Mouse (Mus musculus) cerebellum, adult (tissue): ENCODE data around the gene Fxyd3.

Source experiments
- ATAC-seq: cut with Nextera tagmentation; 2 replicates; pipeline ENCODE4 v1.9.2; 2017; ENCODE audit warnings: mild to moderate bottlenecking, moderate library complexity, mixed read lengths; ENCODE audit not compliant: insufficient number of reproducible peaks, low FRiP score, low TSS enrichment

Gene Fxyd3

DNA sequence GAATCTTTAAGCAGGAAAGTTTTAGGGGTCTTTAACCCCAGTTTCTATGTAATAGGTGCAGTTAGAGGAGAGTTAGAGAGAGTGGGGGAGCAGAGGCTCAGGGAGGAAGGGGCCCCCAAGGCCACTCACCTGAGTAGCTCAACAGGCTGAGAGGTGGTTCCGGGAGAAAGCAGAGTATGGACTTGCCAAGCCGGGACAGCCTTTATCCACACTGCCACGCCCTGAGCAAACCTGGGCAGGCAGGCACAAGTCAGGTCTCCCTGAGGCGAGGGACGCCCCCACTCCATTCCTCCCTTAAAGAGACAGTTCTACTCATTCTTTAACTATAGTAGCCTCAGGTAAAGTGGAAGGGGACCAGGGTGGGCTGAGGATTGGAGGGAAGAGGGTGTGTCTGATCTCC is at the start of gene Fxyd3:
Gene Fxyd3 (minus strand): TSS at position 213 of the 400 bp plus-strand sequence.
- no peak for ATAC-seq

DNA sequence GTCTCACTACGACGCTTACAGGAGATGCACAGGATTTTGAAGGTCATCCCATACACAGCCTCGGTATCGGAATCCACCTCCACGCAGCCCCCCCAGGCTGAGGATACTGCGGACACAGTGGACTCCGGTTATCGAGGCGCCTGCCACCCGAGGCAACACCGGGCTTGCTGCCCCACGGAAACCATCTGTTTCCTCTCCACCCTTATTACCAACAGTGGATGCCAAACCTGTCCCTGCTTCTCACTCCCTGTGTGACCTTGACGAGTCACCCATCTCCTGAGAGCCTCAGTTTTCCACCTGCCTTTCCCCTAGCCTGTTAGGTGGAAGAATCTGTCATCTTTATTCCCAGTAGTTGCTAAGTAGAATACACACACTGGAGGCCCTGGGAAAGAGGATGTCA is 48.6 kb upstream of the Fxyd3 start:
- ATAC-seq, result peak; percentile 19; the same call in 1 of the 2 replicates

DNA sequence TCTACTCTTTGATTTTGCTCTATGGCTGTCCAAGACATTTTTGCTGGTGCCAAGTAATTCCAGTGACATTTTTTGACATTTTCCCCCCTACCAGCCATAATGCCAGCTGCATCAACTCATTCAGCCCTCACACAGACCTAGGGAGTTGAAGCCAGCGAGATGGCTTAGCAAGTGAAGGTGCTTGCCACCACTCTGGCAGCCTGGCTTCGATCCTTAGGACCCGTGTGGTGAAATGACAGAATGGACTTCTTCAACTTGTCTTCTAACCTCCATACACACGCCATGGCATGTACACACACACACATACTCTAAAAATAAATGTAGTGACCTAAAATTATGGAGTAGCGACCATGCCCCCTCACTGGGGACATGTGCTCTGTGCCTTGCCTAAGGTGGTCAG is 47.9 kb upstream of the Fxyd3 start:
- no peak for ATAC-seq

DNA sequence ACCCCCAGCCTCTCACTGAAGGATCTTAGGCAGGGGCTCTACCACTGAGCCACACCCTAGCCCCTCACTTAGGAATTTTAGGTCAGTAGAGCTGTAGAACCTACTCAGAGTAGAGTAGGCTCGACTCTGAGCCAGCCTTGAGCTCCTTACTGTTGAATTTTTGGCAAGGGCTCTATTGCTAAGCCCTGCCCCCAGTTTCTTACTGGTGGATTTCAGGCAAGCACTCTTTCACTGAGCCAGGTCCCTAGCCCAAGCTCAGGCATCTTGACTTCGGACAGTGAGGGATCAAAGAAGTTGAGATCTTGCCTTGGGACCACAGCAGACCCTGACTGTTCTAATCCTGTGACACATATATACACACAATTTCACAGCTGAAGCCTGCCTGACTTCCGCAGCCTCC is 47.2 kb upstream of the Fxyd3 start:
- no peak for ATAC-seq

DNA sequence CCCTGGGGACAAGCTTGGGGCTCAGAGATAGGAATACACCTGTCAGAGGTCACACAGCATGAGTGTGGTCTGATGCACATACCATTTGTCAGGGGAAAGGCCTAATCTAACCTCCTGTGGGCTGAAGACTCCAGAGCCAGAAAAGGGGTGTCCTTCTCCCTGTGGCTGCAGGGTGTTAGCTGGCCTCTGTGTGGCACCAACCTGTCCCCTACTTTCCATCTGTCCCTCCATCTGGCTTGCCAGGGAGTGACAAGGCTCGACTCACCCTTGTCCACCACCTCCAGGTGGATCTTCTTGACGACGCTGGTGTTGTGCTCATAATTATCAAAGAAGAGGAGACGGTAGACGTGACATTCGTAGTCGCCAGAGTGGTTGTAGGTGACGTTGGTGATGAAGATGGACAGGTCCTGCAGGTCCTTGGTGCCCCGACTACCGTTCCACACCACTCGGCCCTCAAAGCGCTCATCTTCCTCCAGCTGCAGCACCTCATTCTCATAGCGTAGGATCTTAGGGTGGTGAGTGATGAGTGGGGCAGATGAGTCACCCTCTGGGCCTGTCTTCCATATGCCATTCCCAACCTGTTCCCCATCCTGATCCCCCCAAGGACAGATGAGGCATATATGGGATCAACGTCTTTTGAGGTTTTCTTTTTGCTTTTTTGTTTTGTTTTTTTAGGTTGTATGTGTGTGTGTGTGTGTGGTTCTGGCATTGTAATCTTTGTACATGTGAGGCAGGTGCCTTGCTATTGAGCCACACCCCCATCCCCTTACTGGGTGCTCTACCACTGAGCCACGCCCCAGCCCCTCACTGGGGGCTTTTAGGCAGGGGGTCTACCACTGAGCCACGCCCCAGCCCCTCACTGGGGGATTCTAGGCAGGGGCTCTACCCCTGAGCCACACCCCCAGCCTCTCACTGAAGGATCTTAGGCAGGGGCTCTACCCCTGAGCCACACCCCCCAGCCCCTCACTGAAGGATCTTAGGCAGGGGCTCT is 46.4 kb upstream of the Fxyd3 start:
- ATAC-seq, result peak; percentile 50; the same call in 1 of the 2 replicates

DNA sequence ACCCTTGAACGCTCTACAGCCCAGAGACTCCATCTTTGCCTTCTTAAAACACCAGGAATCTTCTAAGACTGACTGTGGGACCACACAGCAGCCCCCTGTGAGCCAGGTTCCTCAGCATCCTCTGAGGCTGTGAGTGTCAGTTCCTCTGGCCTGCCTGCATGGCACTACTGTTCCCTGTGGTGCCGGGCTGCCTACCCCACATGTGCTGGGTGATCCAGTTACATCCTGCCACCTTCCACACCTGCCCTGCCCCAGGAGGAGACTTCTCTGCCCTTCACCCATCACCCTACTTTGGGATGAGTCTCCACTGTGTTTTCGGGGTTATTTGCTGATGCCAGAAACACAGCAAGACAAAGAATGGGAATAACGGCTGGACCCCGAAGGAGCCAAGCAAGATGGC is 43.1 kb upstream of the Fxyd3 start:
- no peak for ATAC-seq

DNA sequence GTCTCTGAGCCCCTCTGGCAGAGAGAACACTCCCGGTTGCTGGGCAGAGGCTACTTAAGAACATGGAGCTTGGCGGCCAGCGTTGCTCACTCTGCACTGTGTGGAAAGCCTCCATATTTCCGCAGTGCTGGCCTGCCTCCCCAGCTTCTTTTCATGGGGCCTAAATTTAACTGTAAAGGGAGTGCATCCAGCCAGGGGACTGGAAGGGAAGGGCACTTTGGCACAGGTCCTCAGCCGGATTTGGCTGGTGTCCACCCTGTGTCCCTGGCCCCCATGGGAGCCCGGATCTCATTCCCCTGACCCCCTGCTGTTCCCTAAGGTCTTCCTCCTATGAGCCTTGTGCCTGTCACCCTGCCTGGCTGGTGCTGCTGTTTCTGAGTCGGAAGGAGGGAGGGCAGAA is 42.0 kb upstream of the Fxyd3 start:
- ATAC-seq, result no peak

DNA sequence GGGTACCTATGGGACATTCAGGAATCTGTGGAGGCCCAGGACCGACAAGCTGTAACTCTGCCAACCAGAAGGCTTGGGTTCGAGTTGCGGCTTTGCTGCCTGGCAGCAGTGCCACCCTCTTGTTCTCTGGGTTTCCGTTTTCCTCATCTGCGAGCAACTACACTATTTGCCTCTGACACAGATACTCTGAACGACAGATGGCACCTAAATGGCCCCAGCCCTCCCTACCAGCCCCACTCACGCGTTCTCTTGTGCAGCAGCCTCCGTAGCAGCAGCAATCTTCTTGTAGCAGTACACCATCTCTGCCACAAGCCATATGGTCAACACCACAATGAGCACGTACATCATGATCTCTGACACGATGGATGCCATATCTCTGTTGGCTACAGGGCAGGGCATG is 41.0 kb upstream of the Fxyd3 start:
- no peak for ATAC-seq

DNA sequence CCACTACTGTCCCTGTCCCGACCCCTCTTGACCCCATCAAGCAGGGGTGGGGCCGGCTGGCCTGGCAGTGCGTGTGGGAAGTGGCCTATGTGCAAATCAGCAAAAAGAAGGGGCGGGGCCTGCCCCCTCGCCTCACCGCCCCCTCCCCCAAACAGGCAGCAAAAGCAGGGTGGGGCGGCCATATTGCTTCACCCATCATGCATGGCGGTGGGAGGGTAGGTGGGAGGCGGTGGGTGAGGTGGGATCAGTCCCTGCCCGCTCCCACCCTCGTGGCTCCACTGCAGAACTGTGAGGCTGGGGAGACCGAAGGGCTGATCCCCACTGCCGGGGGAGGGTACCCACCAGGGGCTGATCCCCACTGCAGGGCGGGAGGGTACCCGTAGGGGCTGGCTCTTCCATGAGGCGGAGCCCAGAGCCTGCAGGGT is 40.2 kb upstream of the Fxyd3 start:
- ATAC-seq, result no peak

DNA sequence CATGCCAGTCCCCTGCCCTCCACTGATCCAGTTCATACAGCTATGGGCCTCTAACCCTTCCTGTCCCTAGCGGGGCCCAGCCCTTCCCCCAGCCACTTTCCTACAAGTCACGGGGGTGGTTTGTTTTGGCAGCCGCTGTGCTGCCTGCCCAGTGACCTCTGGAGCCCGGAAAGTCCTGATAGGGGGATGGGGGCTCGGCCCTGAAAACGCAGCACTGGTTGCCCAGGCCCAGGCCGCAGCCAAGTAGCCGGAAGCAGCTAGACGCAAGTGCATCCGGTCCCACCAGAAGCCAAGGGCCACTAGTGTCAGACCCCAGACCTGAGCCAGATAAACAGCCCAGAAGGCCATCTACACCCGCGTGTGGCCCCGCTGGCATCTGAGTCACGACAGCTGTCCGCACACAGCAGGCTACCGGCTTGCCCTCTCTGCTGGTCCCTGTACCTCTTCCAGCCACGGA is 39.1 kb upstream of the Fxyd3 start:
- no peak for ATAC-seq

DNA sequence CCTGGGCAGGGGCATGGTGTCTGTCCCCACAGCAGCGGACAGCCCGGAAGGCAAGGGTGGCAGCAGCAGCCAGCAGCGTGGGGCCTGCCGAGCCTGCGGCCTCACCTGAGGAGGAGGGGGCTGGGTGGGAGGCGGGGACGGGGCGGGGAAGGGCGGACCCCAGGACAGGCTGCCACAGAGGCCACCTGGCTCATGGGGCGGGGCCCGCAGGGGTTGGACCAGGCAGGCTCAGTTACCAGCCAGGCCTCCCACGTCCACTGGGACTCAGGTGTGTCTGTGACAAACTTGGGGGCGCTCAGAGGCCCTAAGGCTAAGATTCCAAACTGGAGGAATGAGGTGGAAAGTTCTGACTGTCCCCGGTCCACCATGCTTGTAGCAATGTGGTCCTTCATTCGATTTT is 38.7 kb upstream of the Fxyd3 start, which contains the start of gene Hpn:
Gene Hpn (minus strand): TSS at position 109 of the 400 bp plus-strand sequence.
- ATAC-seq, result no peak

DNA sequence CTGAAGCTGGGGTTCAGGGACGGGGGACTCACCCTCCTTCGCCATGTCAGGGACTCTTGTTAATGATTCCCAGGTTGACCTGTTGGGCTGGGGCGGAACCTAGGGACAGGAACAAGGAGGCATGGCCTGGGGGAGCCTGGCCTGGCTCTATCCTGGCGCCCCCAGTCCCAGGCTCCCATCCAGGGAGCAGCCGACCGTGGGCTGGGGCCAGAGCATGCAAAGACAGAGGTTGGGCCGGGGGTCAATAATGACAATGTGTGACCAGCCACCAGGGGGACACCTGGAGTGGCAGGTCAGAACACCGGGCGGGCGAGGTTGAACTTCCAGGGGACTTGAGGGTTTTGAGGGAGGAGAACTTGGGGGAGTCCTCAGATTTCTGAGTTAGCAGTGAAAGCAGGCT is 38.1 kb upstream of the Fxyd3 start:
- ATAC-seq, result no peak

DNA sequence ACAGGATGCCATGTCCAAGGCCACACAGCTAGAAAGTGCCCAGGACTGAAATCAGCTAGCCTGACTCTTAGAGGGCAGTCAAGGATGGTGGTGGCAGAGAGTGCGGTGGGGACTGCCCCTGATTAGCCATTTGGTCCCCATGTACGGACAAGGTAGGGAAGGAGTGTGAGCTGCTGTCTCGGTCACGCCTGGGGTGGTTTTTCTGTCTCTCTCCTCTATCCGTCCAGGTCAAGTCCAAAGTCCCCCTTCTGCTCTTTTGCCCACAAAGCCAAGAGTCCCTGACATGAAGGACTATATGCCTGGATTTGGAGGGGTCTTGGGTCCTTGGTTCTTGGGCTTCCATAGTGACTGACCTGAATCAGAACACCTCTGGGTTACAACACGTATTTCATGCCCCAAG is 37.3 kb upstream of the Fxyd3 start:
- ATAC-seq, result no peak

DNA sequence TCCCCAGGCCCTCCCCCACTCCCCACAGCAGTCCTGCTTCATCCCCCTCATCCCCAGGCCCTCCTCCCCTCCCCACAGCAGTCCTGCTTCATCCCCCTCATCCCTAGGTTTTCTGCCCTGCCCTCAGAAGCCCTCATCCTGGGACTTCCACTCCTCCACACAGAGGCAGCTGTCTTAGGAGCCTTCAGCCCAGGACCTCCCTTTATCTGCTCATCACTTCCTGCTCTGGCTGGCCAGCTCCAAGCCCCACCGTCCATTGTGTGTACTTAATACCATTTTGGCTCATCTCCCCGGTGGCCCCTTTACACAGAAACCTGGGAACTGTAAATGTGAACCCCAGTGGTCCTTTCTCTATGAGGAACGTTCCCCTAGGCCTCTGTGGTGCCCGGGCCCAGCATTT is 35.5 kb upstream of the Fxyd3 start:
- no peak for ATAC-seq

DNA sequence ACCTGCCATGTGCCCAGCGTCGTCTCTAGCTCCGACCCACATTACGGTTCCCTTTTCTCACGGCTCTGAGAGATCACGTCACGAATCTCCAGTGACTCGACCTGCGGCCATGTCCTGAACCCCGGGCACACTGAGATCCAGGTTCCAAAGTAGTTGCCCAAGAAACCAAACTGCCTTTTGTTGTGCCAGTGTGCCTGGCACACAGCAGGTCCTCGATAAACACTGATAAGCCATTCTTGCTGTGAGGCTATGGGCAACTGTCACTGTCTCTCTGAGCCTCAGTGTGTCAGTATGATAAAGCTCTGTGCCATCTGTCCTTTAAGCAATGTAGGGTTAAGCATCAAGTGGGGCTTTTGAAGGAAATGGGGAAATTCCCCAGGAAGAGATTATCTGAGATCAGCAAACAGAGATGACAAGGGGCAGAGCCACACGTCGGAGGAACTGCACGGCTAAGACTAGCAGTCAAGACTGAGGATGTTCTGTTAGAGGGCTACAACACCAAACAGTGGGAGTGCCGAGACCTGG is 34.4 kb upstream of the Fxyd3 start:
- no peak for ATAC-seq

DNA sequence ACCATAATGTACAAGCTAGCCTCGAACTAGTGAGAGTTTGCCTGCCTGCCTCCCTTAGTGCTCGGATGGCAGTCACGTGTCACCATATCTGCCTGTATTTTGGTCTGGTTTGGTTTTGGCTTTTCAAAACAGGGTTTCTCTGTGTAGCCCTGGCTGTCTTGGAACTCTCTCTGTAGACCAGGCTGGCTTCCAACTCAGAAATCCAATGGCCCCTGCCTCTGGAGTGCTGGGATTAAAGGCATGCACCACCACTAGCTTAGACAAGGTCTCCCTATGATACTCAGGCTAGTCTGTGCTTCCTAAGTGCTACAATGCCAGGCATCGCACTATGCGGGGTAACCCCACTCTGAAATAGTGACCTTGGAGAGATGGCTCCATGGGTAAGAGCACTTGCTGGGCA is 33.3 kb upstream of the Fxyd3 start:
- no peak for ATAC-seq

DNA sequence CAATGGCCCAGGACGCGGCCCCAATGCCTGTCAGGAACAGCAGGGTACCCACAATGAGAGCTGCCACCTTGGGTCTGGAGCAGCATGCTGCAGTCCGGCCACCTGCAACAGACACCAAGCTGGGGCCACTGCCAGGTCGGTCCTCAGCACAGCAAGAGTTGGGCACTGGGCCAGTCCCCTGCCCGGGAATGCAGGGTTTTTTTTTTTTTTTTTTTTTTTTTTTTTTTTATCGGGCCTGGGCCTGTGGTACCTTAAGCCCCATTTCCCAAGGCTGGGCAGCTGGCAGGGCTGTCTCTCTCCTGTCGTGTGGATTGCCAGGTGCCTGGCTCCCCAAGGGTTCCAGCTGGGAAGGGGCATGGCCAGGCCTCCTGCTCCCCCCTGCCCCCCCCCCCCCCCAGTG is 32.6 kb upstream of the Fxyd3 start:
- ATAC-seq, result no peak

DNA sequence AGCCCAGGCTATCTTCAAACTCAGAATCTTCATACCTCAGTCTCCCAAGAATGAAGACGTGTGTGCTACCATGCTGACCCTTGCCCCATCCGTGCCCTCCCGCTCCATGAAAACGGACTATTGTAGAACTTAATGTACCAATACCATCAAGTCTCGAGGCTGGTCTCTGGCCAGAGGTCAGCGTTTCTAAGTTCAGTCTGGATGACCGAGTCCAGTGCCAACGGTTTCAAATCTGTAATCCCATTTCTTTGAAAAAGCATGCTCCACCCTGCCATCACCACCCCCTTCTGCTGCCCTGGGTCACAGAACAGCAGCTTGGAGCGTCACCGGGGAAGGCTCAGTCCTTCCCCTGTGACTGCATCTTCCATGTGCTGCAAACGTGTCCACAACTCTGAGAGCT is 31.3 kb upstream of the Fxyd3 start:
- no peak for ATAC-seq

DNA sequence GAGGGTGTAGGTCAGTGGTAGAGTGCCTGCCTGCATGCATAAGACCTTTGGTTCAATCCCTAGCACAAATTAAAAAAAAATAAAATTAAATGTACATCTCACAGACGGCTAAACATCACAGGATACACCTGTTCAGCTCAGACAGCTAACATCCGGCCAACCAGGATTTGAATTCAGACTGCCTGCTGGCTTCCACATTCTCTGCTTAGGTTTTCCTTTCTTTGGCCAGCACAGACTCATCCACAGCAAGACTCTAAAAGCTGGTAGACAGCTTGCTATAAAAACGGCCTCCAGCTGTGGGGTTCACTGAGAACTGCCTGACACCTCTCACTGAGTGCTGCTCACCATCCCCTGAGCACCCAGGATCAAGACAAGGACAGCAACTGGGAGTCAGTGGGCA is 29.7 kb upstream of the Fxyd3 start:
- ATAC-seq, result no peak

DNA sequence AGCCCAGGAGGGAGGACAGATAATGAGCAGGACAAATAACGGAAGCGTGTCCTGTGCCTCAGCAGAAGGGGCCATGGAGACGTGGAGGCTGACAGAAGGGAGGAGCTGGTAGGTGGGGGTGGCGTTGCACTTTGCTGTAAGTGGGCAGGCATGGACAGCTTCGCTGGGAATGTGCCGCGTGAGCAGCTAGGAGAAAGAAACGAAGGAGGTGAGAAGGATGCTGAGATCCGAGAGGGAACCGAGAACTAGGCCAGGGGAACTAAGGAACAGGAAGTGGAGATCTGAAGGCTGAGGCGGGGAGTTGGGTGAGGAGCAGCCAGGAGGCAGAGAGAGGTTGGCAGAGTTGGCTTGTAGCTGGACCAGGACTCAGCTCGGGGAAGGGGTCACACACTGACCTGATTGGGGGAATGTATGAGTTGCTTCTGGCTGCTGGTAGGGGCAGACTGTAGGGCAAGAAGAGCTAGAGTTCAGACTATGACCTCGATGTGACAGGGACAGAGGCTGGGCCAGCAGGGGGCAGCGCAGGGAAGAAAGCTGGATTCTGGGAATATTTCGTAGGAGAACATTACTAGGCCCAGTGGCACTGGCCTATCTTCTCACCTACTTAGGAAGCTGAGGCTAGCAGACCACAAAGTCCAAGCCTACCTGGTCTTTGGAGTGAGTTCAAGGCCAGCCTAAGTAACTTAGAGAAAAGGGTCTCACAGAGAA is 28.7 kb upstream of the Fxyd3 start:
- ATAC-seq, result no peak

DNA sequence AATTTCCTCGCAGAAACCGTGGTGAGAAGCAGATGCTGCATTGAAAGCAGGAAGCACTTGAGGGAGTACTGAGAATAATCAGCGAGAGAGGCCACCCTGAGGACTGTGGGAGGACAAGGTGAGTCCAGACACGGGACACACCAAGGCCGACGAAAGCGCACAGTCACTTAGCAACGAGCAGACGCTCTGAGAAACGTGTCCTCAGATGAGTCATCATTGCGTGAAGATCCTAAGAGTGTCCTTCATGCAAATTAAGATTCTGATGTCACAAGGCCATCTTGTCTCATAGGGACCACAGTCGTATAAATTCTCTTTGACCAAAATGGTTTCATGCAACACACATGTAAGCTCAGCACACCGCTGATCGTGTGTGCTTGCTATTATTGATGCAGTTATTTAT is 24.3 kb upstream of the Fxyd3 start:
- no peak for ATAC-seq
